Mouse (Mus musculus): ENCODE results near the gene Atxn7l3b. TPM values are rescaled to one million over a fixed set of nuclear protein-coding genes. Genes with fewer than 3 reads are reported as not detected.
"Not testable (repeated sequence)": the region's sequence is repeated elsewhere in the genome, so short reads cannot be mapped to it uniquely, and the experiment has no call there.

Atxn7l3b gene
- total RNA-seq (2014; fragmentation: Nextera tagmentation), result 69.5 and 78.0 TPM in 2 replicates
- 81.0 and 88.8 TPM in 2 replicates for total RNA-seq (2017)
- 33.9 and 35.4 TPM in 2 replicates for polyA plus RNA-seq (2012)

GRCm38 (mm10) chr10:112928452-112929221 lies at the start of gene Atxn7l3b:
Gene Atxn7l3b (minus strand): TSS chr10:112929001.
- TF ChIP-seq POLR2AphosphoS5 (IDR thresholded peaks at IDR 0.05; ENCODE audit: insufficient replicate concordance, low read depth, low read length), result no peak
- Histone ChIP-seq H3K4me1 (ENCODE audit: insufficient read depth, low read depth, low read length) (peaks cover 36% of the 10 kb centered on the region), H3K4me3 (ENCODE audit: low read depth, low read length) (peak within 1 kb of the TSS; percentile 88), H3K27me3 (ENCODE audit: insufficient read depth, low read length) (no peaks in the 10 kb centered on the region), H3K9me3 (replicated peaks) (no peaks in the 10 kb centered on the region), H3K36me3 (replicated peaks) (peaks cover 22% of the 10 kb centered on the region)
- DNase-seq (ENCODE audit: low spot score) (peak; percentile 80), ATAC-seq (ENCODE audit: extremely low read depth, insufficient number of reproducible peaks, low FRiP score, poor library complexity, severe bottlenecking) (peak; percentile 64)

- no peak for ATAC-seq (ENCODE audit: extremely low read depth, insufficient number of reproducible peaks, low FRiP score, poor library complexity, severe bottlenecking)
- Histone ChIP-seq H3K36me3 (replicated peaks) (no peaks in the 10 kb centered on the region), H3K27me3 (ENCODE audit: insufficient read depth, low read length) (peaks cover under 1% of the 10 kb centered on the region; the same call in 1 of the 2 replicates), H3K4me3 (ENCODE audit: low read depth, low read length) (no peak overlapping the region), H3K4me1 (ENCODE audit: insufficient read depth, low read depth, low read length) (peaks cover 8% of the 10 kb centered on the region), H3K9me3 (replicated peaks) (no peaks in the 10 kb centered on the region)
- TF ChIP-seq POLR2AphosphoS5 (IDR thresholded peaks at IDR 0.05; ENCODE audit: insufficient replicate concordance, low read depth, low read length), result no peak
- TF ChIP-seq GATA1 (IDR thresholded peaks at IDR 0.05; ENCODE audit: borderline replicate concordance, low read length), result no peak
- TF ChIP-seq CTCF (IDR thresholded peaks at IDR 0.05; ENCODE audit: low read depth, low read length), result no peak
- TF ChIP-seq GATA2 (IDR thresholded peaks at IDR 0.05; ENCODE audit: borderline replicate concordance, low read depth, low read length), result no peak
- no peak for TF ChIP-seq TAL1 (conservative IDR thresholded peaks at IDR 0.05; ENCODE audit: low read depth, low read length)
- no peak for DNase-seq (ENCODE audit: low spot score)
These were observed 48.8 kb upstream of the Atxn7l3b start for GRCm38 (mm10) chr10:112977586-112977985.

- Histone ChIP-seq H3K4me3 (ENCODE audit: low read depth, low read length) (no peak overlapping the region), H3K4me1 (ENCODE audit: insufficient read depth, low read depth, low read length) (peaks cover 8% of the 10 kb centered on the region), H3K27me3 (ENCODE audit: insufficient read depth, low read length) (no peaks in the 10 kb centered on the region; the same call in 1 of the 2 replicates), H3K36me3 (replicated peaks) (no peaks in the 10 kb centered on the region), H3K9me3 (replicated peaks) (no peaks in the 10 kb centered on the region)
- DNase-seq (ENCODE audit: low spot score) (no peak), ATAC-seq (ENCODE audit: extremely low read depth, insufficient number of reproducible peaks, low FRiP score, poor library complexity, severe bottlenecking) (peak; percentile 54; the same call in 1 of the 2 replicates)
- no peak for TF ChIP-seq POLR2AphosphoS5 (IDR thresholded peaks at IDR 0.05; ENCODE audit: insufficient replicate concordance, low read depth, low read length)
These were observed 44.7 kb upstream of the Atxn7l3b start for GRCm38 (mm10) chr10:112973286-112974026.

GRCm38 (mm10) chr10:112970002-112970589 lies 41.3 kb upstream of the Atxn7l3b start:
- Histone ChIP-seq H3K9me3 (replicated peaks) (no peaks in the 10 kb centered on the region), H3K36me3 (replicated peaks) (no peaks in the 10 kb centered on the region), H3K27me3 (ENCODE audit: insufficient read depth, low read length) (no peaks in the 10 kb centered on the region; the same call in 1 of the 2 replicates), H3K4me1 (ENCODE audit: insufficient read depth, low read depth, low read length) (peaks cover 17% of the 10 kb centered on the region), H3K4me3 (ENCODE audit: low read depth, low read length) (no peak overlapping the region)
- no peak for TF ChIP-seq GATA2 (IDR thresholded peaks at IDR 0.05; ENCODE audit: borderline replicate concordance, low read depth, low read length)
- no peak for TF ChIP-seq GATA1 (IDR thresholded peaks at IDR 0.05; ENCODE audit: borderline replicate concordance, low read length)
- TF ChIP-seq CTCF (IDR thresholded peaks at IDR 0.05; ENCODE audit: low read depth, low read length), result no peak
- no peak for TF ChIP-seq TAL1 (conservative IDR thresholded peaks at IDR 0.05; ENCODE audit: low read depth, low read length)
- TF ChIP-seq POLR2AphosphoS5 (IDR thresholded peaks at IDR 0.05; ENCODE audit: insufficient replicate concordance, low read depth, low read length), result no peak
- ATAC-seq (ENCODE audit: extremely low read depth, insufficient number of reproducible peaks, low FRiP score, poor library complexity, severe bottlenecking) (no peak), DNase-seq (ENCODE audit: low spot score) (no peak)

GRCm38 (mm10) chr10:112967578-112967977 lies 38.8 kb upstream of the Atxn7l3b start:
- Histone ChIP-seq H3K27me3 (ENCODE audit: insufficient read depth, low read length) (no peaks in the 10 kb centered on the region; the same call in 1 of the 2 replicates), H3K9me3 (replicated peaks) (no peaks in the 10 kb centered on the region), H3K4me1 (ENCODE audit: insufficient read depth, low read depth, low read length) (peaks cover 14% of the 10 kb centered on the region), H3K4me3 (ENCODE audit: low read depth, low read length) (no peak overlapping the region), H3K36me3 (replicated peaks) (no peaks in the 10 kb centered on the region)
- TF ChIP-seq CTCF (IDR thresholded peaks at IDR 0.05; ENCODE audit: low read depth, low read length), result no peak
- peak; percentile 47 for TF ChIP-seq TAL1 (conservative IDR thresholded peaks at IDR 0.05; ENCODE audit: low read depth, low read length)
- ATAC-seq (ENCODE audit: extremely low read depth, insufficient number of reproducible peaks, low FRiP score, poor library complexity, severe bottlenecking), result peak; percentile 94
- DNase-seq (ENCODE audit: low spot score), result peak; percentile 5

- not testable (repeated sequence) for H3K4me3 ChIP-seq (ENCODE audit: low read depth, low read length); DNase-seq (ENCODE audit: low spot score); H3K36me3 ChIP-seq (replicated peaks); H3K4me1 ChIP-seq (ENCODE audit: insufficient read depth, low read depth, low read length); ATAC-seq (ENCODE audit: extremely low read depth, insufficient number of reproducible peaks, low FRiP score, poor library complexity, severe bottlenecking); H3K27me3 ChIP-seq (ENCODE audit: insufficient read depth, low read length); H3K9me3 ChIP-seq (replicated peaks)
These were observed 33.4 kb upstream of the Atxn7l3b start for GRCm38 (mm10) chr10:112962216-112962615.
